In genomic region chr6:22205030-22205750, GRCm38 (mm10) we compare ENCODE assay signal across 11 mouse cellular contexts.
DNase-seq lines count a peak whose midpoint lies in the region; ATAC-seq and TF ChIP-seq lines count a peak whose summit lies in the region.
"Had no signal": no experiment of that assay in that cellular context is flagged by ENCODE, and none has a peak within 500 bp of the region (broad histone marks: within the 10 kb centered on the region; RNA-seq: fewer than 3 reads in every experiment).

No protein-coding gene starts in this region.

- no peak for TF ChIP-seq POLR2A in cerebellum, adult 2 months (IDR thresholded peaks at IDR 0.05; ENCODE audit: borderline replicate concordance, insufficient read depth, low read length)
- no peak for TF ChIP-seq POLR2A in limb, embryonic 14.5 days (IDR thresholded peaks at IDR 0.05; ENCODE audit: borderline replicate concordance, extremely low read depth, insufficient read depth, insufficient read length)

- no peaks in the 10 kb centered on the region for H3K36me3 ChIP-seq in hindbrain, embryonic 15.5 days
- H3K36me3 ChIP-seq in hindbrain, embryonic 10.5 days: no peaks in the 10 kb centered on the region
- no peaks in the 10 kb centered on the region for H3K36me3 ChIP-seq in embryonic facial prominence, embryonic 13.5 days
- H3K36me3 ChIP-seq in limb, embryonic 14.5 days (ENCODE audit: control insufficient read depth, insufficient read depth, low read length): no peaks in the 10 kb centered on the region
- H3K36me3 ChIP-seq: liver, embryonic 13.5 days; neural tube, embryonic 12.5 days had no signal

- H3K9me3 ChIP-seq in hindbrain, embryonic 15.5 days: no peaks in the 10 kb centered on the region
- no peaks in the 10 kb centered on the region for H3K9me3 ChIP-seq in hindbrain, embryonic 10.5 days
- no peaks in the 10 kb centered on the region for H3K9me3 ChIP-seq in embryonic facial prominence, embryonic 13.5 days
- no peaks in the 10 kb centered on the region for H3K9me3 ChIP-seq in limb, embryonic 14.5 days (ENCODE audit: control insufficient read depth, low read length)
- H3K9me3 ChIP-seq: liver, embryonic 13.5 days; neural tube, embryonic 12.5 days had no signal

- peak overlapping the region; percentile 37 for H3K4me2 ChIP-seq in hindbrain, embryonic 15.5 days
- H3K4me2 ChIP-seq in embryonic facial prominence, embryonic 13.5 days: peak overlapping the region; percentile 46
- H3K4me2 ChIP-seq in limb, embryonic 14.5 days (replicated peaks; ENCODE audit: low read depth, low read length, severe bottlenecking): peak overlapping the region; percentile 19; the same call in 1 of the 2 replicates
- H3K4me2 ChIP-seq: liver, embryonic 13.5 days had no signal

- peak; percentile 6 to 9 for DNase-seq in cerebellum, adult 2 months
- no peak for DNase-seq in cerebellum, adult 11 months
- no peak for DNase-seq in hindbrain, embryonic 10.5 days (ENCODE audit: low spot score)
- no peak for DNase-seq in limb, embryonic 14.5 days (ENCODE audit: low spot score)
- no peak for DNase-seq in left cerebral cortex, postnatal 10 days (ENCODE audit: extremely low spot score in 1 of 2, low spot score in 2 of 2)
- no peak for DNase-seq in right cerebral cortex, postnatal 36 days (ENCODE audit: low spot score in 2 of 2)
- DNase-seq: gastrocnemius, postnatal 14 days; liver, embryonic 13.5 days had no signal

- ATAC-seq in hindbrain, embryonic 15.5 days (ENCODE audit: low FRiP score, low read depth): 0 out of 2 replicates have a peak, but pooled peaks have one; percentile 21
- no peak for ATAC-seq in embryonic facial prominence, embryonic 13.5 days (ENCODE audit: insufficient number of reproducible peaks, insufficient read depth, low FRiP score, low TSS enrichment, low read depth)
- no peak for ATAC-seq in limb, embryonic 14.5 days (ENCODE audit: low FRiP score, low read depth)

- 32% methylated on average over 12 of the region's 12 CpGs for WGBS in cerebellum, adult 2 months
- 59% methylated on average over 12 of the region's 12 CpGs for WGBS in hindbrain, embryonic 15.5 days
- WGBS in hindbrain, embryonic 10.5 days: 77% methylated on average over 12 of the region's 12 CpGs
- 43% methylated on average over 12 of the region's 12 CpGs for WGBS in embryonic facial prominence, embryonic 13.5 days
- 34% methylated on average over 12 of the region's 12 CpGs for WGBS in limb, embryonic 14.5 days

- no peak overlapping the region for H3K9ac ChIP-seq in hindbrain, embryonic 15.5 days
- H3K9ac ChIP-seq in embryonic facial prominence, embryonic 13.5 days: no peak overlapping the region
- no peak overlapping the region for H3K9ac ChIP-seq in limb, embryonic 14.5 days (ENCODE audit: low read depth, low read length, severe bottlenecking)
- H3K9ac ChIP-seq: liver, embryonic 13.5 days; neural tube, embryonic 12.5 days had no signal

- H3K27ac ChIP-seq in cerebellum, adult 2 months (ENCODE audit: insufficient read depth, low read length): no peak overlapping the region
- no peak overlapping the region for H3K27ac ChIP-seq in hindbrain, embryonic 15.5 days (replicated peaks)
- no peak overlapping the region for H3K27ac ChIP-seq in hindbrain, embryonic 10.5 days
- peak overlapping the region; percentile 34; the same call in 1 of the 2 replicates for H3K27ac ChIP-seq in embryonic facial prominence, embryonic 13.5 days
- 0 out of 2 replicates have a peak overlapping the region, but pooled peaks have one; percentile 8 for H3K27ac ChIP-seq in limb, embryonic 14.5 days (replicated peaks; ENCODE audit: low read depth, low read length)
- H3K27ac ChIP-seq: liver, embryonic 13.5 days; neural tube, embryonic 12.5 days had no signal

- H3K27me3 ChIP-seq in cerebellum, adult 2 months (ENCODE audit: control insufficient read depth, insufficient read depth, low read length): no peaks in the 10 kb centered on the region
- no peaks in the 10 kb centered on the region for H3K27me3 ChIP-seq in hindbrain, embryonic 15.5 days
- H3K27me3 ChIP-seq in hindbrain, embryonic 10.5 days (ENCODE audit: insufficient read depth, poor library complexity, severe bottlenecking): no peaks in the 10 kb centered on the region
- no peaks in the 10 kb centered on the region for H3K27me3 ChIP-seq in embryonic facial prominence, embryonic 13.5 days
- H3K27me3 ChIP-seq in limb, embryonic 14.5 days (ENCODE audit: control insufficient read depth, insufficient read depth, low read length): no peaks in the 10 kb centered on the region
- H3K27me3 ChIP-seq: liver, embryonic 13.5 days; neural tube, embryonic 12.5 days had no signal

- intact Hi-C loops in left cerebral cortex, postnatal 10 days (cut with DNase I): no loop called here

- H3K4me3 ChIP-seq in cerebellum, adult 2 months (replicated peaks; ENCODE audit: insufficient read depth, low read depth, low read length): peak overlapping the region; percentile 13
- no peak overlapping the region for H3K4me3 ChIP-seq in hindbrain, embryonic 15.5 days
- H3K4me3 ChIP-seq in hindbrain, embryonic 10.5 days: no peak overlapping the region
- H3K4me3 ChIP-seq in embryonic facial prominence, embryonic 13.5 days: no peak overlapping the region
- H3K4me3 ChIP-seq in limb, embryonic 14.5 days (replicated peaks; ENCODE audit: low read length): no peak overlapping the region
- H3K4me3 ChIP-seq: liver, embryonic 13.5 days; neural tube, embryonic 12.5 days had no signal

- H3K4me1 ChIP-seq in cerebellum, adult 2 months (ENCODE audit: control insufficient read depth, insufficient read depth, low read length): peaks cover 3% of the 10 kb centered on the region
- 0 out of 2 replicates have a peak, but pooled peaks cover 4% of the 10 kb centered on the region for H3K4me1 ChIP-seq in hindbrain, embryonic 15.5 days (replicated peaks)
- 0 out of 2 replicates have a peak, but pooled peaks cover 5% of the 10 kb centered on the region for H3K4me1 ChIP-seq in hindbrain, embryonic 10.5 days (replicated peaks)
- H3K4me1 ChIP-seq in embryonic facial prominence, embryonic 13.5 days: peaks cover 29% of the 10 kb centered on the region
- peaks cover 30% of the 10 kb centered on the region for H3K4me1 ChIP-seq in limb, embryonic 14.5 days (ENCODE audit: control insufficient read depth, insufficient read depth, low read length)
- H3K4me1 ChIP-seq: liver, embryonic 13.5 days; neural tube, embryonic 12.5 days had no signal

- TF ChIP-seq CTCF in cerebellum, adult 2 months (IDR thresholded peaks at IDR 0.05; ENCODE audit: borderline replicate concordance, insufficient read depth, low read depth, low read length): no peak

Comparison
In these comparisons a context has a peak if more than half of its experiments do, and no peak if none do; other contexts are left out.
1. DNase-seq: peak in cerebellum, adult 2 months (2 of 2); none in cerebellum, adult 11 months (single experiment), hindbrain, embryonic 10.5 days (single experiment), limb, embryonic 14.5 days (single experiment), left cerebral cortex, postnatal 10 days (0 of 2) and right cerebral cortex, postnatal 36 days (0 of 2).
2. H3K27ac ChIP-seq: peak in embryonic facial prominence, embryonic 13.5 days (single experiment) and limb, embryonic 14.5 days (single experiment); none in cerebellum, adult 2 months (single experiment), hindbrain, embryonic 15.5 days (single experiment) and hindbrain, embryonic 10.5 days (single experiment).
3. Peak in every context shown above with its lines, with median percentiles within 50 percentile points of each other: H3K4me2 ChIP-seq.